Mouse (Mus musculus) erythroblast, embryonic 14.5 days (primary cell): ENCODE measurements around the gene Prkg1.

Source experiments
- GATA1 ChIP-seq: IDR thresholded peaks from 2 replicates; pipeline ENCODE4 v1.6.1; 2012; ENCODE audit warnings: low read length, inconsistent platforms, mixed read lengths
- TAL1 ChIP-seq: IDR thresholded peaks from 3 replicates; pipeline ENCODE4 v1.6.1; 2012; ENCODE audit warnings: low read length, inconsistent platforms, mixed read lengths

GRCm38 (mm10) chr19:30924032-30924431 is 840.8 kb downstream of the Prkg1 start:
- TF ChIP-seq TAL1 (no peak), GATA1 (no peak)
